Mouse (Mus musculus): ENCODE data around the gene 1700001C19Rik. TPM values are rescaled to one million over a fixed set of nuclear protein-coding genes. Genes with fewer than 3 reads are reported as not detected.
A peak's percentile ranks its signal among the peaks of the same experiment; 100 is the strongest.

Gene 1700001C19Rik
- polyA plus RNA-seq, 1 experiment = not detected

DNA sequence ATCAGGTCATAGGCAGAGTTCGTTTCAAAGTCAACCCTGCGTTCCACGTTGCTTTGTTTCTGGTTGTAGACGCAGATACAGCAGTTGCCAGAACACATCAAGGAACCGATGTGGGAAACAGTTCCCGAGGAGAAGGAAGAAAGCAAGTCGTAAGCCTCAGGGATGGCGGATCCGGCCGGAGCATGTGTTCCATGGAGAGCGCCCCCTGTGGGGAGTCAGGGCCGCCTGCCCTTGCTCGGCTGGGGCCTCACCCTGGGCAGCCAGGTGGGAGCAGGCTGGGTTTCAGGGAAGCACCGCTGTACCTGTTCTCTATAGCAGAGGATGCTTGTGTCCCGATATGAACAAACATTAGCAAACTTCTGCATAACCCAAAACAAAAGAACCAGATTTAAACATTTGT is 59.0 kb downstream of the 1700001C19Rik start:
- peaks cover 64% of the 10 kb centered on the region for H3K36me3 ChIP-seq (ENCODE audit: control insufficient read depth, insufficient read depth)

GRCm38 (mm10) chr17:47376779-47377280 is 60.3 kb downstream of the 1700001C19Rik start:
- Histone ChIP-seq H3K79me2 (ENCODE audit: control insufficient read depth, insufficient read depth) (peaks cover 8% of the 10 kb centered on the region), H3K79me3 (ENCODE audit: low read depth) (peaks cover 5% of the 10 kb centered on the region), H3K36me3 (ENCODE audit: control insufficient read depth, insufficient read depth) (peaks cover 77% of the 10 kb centered on the region), H3K4me3 (ENCODE audit: insufficient read depth, poor library complexity, severe bottlenecking) (no peak overlapping the region), H3ac (ENCODE audit: control insufficient read depth, insufficient read length, low read depth) (no peak overlapping the region), H3K27me3 (ENCODE audit: control insufficient read depth, insufficient read depth, insufficient read length) (no peaks in the 10 kb centered on the region)
- no peak for TF ChIP-seq MAX (IDR thresholded peaks at IDR 0.05)
- TF ChIP-seq FOSL1 (IDR thresholded peaks at IDR 0.05; ENCODE audit: insufficient read depth, low read length, poor library complexity, severe bottlenecking) = no peak
- TF ChIP-seq USF1 (IDR thresholded peaks at IDR 0.05; ENCODE audit: low read depth) = no peak
- TF ChIP-seq MYOD1 (IDR thresholded peaks at IDR 0.05; ENCODE audit: control insufficient read depth, insufficient read length, low read depth) = no peak
- no peak for TF ChIP-seq MYOG (IDR thresholded peaks at IDR 0.05; ENCODE audit: control insufficient read depth, extremely low read depth, insufficient read length)
- TF ChIP-seq CTCF (IDR thresholded peaks at IDR 0.05; ENCODE audit: control insufficient read depth, insufficient read depth, insufficient read length) = no peak
- no peak for TF ChIP-seq CEBPB (IDR thresholded peaks at IDR 0.05; ENCODE audit: low read depth)

More for the DNA sequence above, 59.0 kb downstream of the 1700001C19Rik start:
- no peak overlapping the region for H3K4me3 ChIP-seq (ENCODE audit: insufficient read depth, poor library complexity, severe bottlenecking)
- TF ChIP-seq MYOD1 (IDR thresholded peaks at IDR 0.05; ENCODE audit: control insufficient read depth, insufficient read length, low read depth) (no peak), CTCF (IDR thresholded peaks at IDR 0.05; ENCODE audit: control insufficient read depth, insufficient read depth, insufficient read length) (no peak), FOSL1 (IDR thresholded peaks at IDR 0.05; ENCODE audit: insufficient read depth, low read length, poor library complexity, severe bottlenecking) (no peak), MYOG (IDR thresholded peaks at IDR 0.05; ENCODE audit: control insufficient read depth, extremely low read depth, insufficient read length) (no peak), MAX (IDR thresholded peaks at IDR 0.05) (no peak), USF1 (IDR thresholded peaks at IDR 0.05; ENCODE audit: low read depth) (no peak), CEBPB (IDR thresholded peaks at IDR 0.05; ENCODE audit: low read depth) (no peak)
- H3K79me2 ChIP-seq (ENCODE audit: control insufficient read depth, insufficient read depth) = no peaks in the 10 kb centered on the region
- H3K79me3 ChIP-seq (ENCODE audit: low read depth) = no peaks in the 10 kb centered on the region
- no peaks in the 10 kb centered on the region for H3K27me3 ChIP-seq (ENCODE audit: control insufficient read depth, insufficient read depth, insufficient read length)
- H3ac ChIP-seq (ENCODE audit: control insufficient read depth, insufficient read length, low read depth) = no peak overlapping the region

- Histone ChIP-seq H3ac (ENCODE audit: control insufficient read depth, insufficient read length, low read depth) (no peak overlapping the region), H3K36me3 (ENCODE audit: control insufficient read depth, insufficient read depth) (peaks cover 67% of the 10 kb centered on the region), H3K27me3 (ENCODE audit: control insufficient read depth, insufficient read depth, insufficient read length) (no peaks in the 10 kb centered on the region), H3K79me3 (ENCODE audit: low read depth) (peaks cover 22% of the 10 kb centered on the region), H3K79me2 (ENCODE audit: control insufficient read depth, insufficient read depth) (peaks cover 36% of the 10 kb centered on the region), H3K4me3 (ENCODE audit: insufficient read depth, poor library complexity, severe bottlenecking) (no peak overlapping the region)
- no peak for TF ChIP-seq MYOG (IDR thresholded peaks at IDR 0.05; ENCODE audit: control insufficient read depth, extremely low read depth, insufficient read length)
- TF ChIP-seq MAX (IDR thresholded peaks at IDR 0.05) = no peak
- TF ChIP-seq FOSL1 (IDR thresholded peaks at IDR 0.05; ENCODE audit: insufficient read depth, low read length, poor library complexity, severe bottlenecking) = no peak
- no peak for TF ChIP-seq CEBPB (IDR thresholded peaks at IDR 0.05; ENCODE audit: low read depth)
- no peak for TF ChIP-seq CTCF (IDR thresholded peaks at IDR 0.05; ENCODE audit: control insufficient read depth, insufficient read depth, insufficient read length)
- TF ChIP-seq USF1 (IDR thresholded peaks at IDR 0.05; ENCODE audit: low read depth) = no peak
Measured at GRCm38 (mm10) chr17:47373991-47374390, 63.2 kb downstream of the 1700001C19Rik start.

DNA sequence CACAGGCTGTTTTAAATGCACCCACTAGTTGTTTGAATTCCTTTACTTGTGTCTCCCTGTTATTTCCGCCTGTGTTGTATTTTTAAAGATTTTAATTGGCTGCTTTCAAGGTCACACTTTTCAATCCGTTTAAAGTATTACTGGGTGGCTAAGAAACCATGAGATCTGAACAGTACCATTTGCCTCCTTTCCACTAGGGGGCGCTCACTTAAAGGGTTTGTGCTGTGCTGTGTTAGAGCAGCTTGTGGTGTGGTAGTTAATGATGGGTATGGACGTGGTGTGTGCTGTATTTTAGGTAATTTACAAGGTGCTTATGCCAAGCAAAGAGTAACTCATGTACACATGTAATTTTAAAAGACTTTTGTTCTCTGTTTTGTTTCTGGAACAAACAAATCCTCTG is 65.7 kb downstream of the 1700001C19Rik start:
- H3K79me3 ChIP-seq (ENCODE audit: low read depth) = peaks cover 22% of the 10 kb centered on the region
- no peak overlapping the region for H3ac ChIP-seq (ENCODE audit: control insufficient read depth, insufficient read length, low read depth)

DNA sequence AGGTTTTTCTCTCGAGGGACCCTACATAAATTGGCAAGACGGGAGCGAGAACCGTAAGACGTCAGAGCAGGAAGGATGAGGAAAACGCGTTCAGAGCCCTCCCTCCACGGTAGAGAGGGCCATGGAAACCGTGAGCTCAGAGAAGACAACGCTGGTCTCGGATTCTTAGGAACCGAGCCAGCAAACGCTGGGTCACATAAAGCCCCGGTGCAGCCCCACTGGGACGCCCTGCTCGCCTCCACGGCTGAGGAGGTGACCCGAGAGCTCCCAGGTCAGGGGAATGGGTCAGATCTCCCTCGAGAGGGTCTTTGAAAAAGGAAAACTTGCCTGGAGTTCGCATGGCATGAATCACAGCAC is 68.1 kb downstream of the 1700001C19Rik start:
- Histone ChIP-seq H3K79me2 (ENCODE audit: control insufficient read depth, insufficient read depth) (peaks cover 40% of the 10 kb centered on the region), H3K79me3 (ENCODE audit: low read depth) (peaks cover 22% of the 10 kb centered on the region), H3ac (ENCODE audit: control insufficient read depth, insufficient read length, low read depth) (peak overlapping the region; percentile 81), H3K4me3 (ENCODE audit: insufficient read depth, poor library complexity, severe bottlenecking) (peak overlapping the region; percentile 87), H3K27me3 (ENCODE audit: control insufficient read depth, insufficient read depth, insufficient read length) (no peaks in the 10 kb centered on the region), H3K36me3 (ENCODE audit: control insufficient read depth, insufficient read depth) (peaks cover 25% of the 10 kb centered on the region)
- no peak for TF ChIP-seq FOSL1 (IDR thresholded peaks at IDR 0.05; ENCODE audit: insufficient read depth, low read length, poor library complexity, severe bottlenecking)

More for the DNA sequence above, 65.7 kb downstream of the 1700001C19Rik start:
- H3K4me3 ChIP-seq (ENCODE audit: insufficient read depth, poor library complexity, severe bottlenecking) = no peak overlapping the region
- H3K27me3 ChIP-seq (ENCODE audit: control insufficient read depth, insufficient read depth, insufficient read length) = no peaks in the 10 kb centered on the region
- H3K79me2 ChIP-seq (ENCODE audit: control insufficient read depth, insufficient read depth) = peaks cover 40% of the 10 kb centered on the region
- H3K36me3 ChIP-seq (ENCODE audit: control insufficient read depth, insufficient read depth) = peaks cover 49% of the 10 kb centered on the region
- peak; percentile 42 for TF ChIP-seq CTCF (IDR thresholded peaks at IDR 0.05; ENCODE audit: control insufficient read depth, insufficient read depth, insufficient read length)
- no peak for TF ChIP-seq FOSL1 (IDR thresholded peaks at IDR 0.05; ENCODE audit: insufficient read depth, low read length, poor library complexity, severe bottlenecking)

- peaks cover 22% of the 10 kb centered on the region for H3K79me3 ChIP-seq (ENCODE audit: low read depth)
- peak within 1 kb of the TSS; percentile 87 for H3K4me3 ChIP-seq (ENCODE audit: insufficient read depth, poor library complexity, severe bottlenecking)
- TF ChIP-seq MAX (IDR thresholded peaks at IDR 0.05) (peak; percentile 70), MYOG (IDR thresholded peaks at IDR 0.05; ENCODE audit: control insufficient read depth, extremely low read depth, insufficient read length) (no peak), MYOD1 (IDR thresholded peaks at IDR 0.05; ENCODE audit: control insufficient read depth, insufficient read length, low read depth) (no peak), CEBPB (IDR thresholded peaks at IDR 0.05; ENCODE audit: low read depth) (no peak), CTCF (IDR thresholded peaks at IDR 0.05; ENCODE audit: control insufficient read depth, insufficient read depth, insufficient read length) (no peak)
- peaks cover 20% of the 10 kb centered on the region for H3K36me3 ChIP-seq (ENCODE audit: control insufficient read depth, insufficient read depth)
- H3K79me2 ChIP-seq (ENCODE audit: control insufficient read depth, insufficient read depth) = peaks cover 40% of the 10 kb centered on the region
- no peaks in the 10 kb centered on the region for H3K27me3 ChIP-seq (ENCODE audit: control insufficient read depth, insufficient read depth, insufficient read length)
- H3ac ChIP-seq (ENCODE audit: control insufficient read depth, insufficient read length, low read depth) = peak within 1 kb of the TSS; percentile 81
Measured at GRCm38 (mm10) chr17:47368401-47369086, 68.6 kb downstream of the 1700001C19Rik start, which contains the start of gene Mrps10. TSS of gene Mrps10 (plus strand) at chr17:47368887.

Other genes starting within 250 kb of the 1700001C19Rik start
- gene Mrps10, start 68.5 kb downstream of the 1700001C19Rik start, polyA plus RNA-seq (2012; fragmentation: generic; extraction: Trizol) = 88.2 TPM
- 0.11 TPM for gene Guca1b, start 52.0 kb downstream of the 1700001C19Rik start, polyA plus RNA-seq (2012; fragmentation: generic; extraction: Trizol)
- gene Guca1a, start 36.8 kb downstream of the 1700001C19Rik start, polyA plus RNA-seq (2012; fragmentation: generic; extraction: Trizol) = 0.48 TPM
- 0.13 TPM for gene AI661453, start 761 bp downstream of the 1700001C19Rik start, polyA plus RNA-seq (2012; fragmentation: generic; extraction: Trizol)
- 12.2 TPM for gene Taf8, start 64.9 kb upstream of the 1700001C19Rik start, polyA plus RNA-seq (2012; fragmentation: generic; extraction: Trizol)
- gene Ccnd3, start 67.7 kb upstream of the 1700001C19Rik start, polyA plus RNA-seq (2012; fragmentation: generic; extraction: Trizol) = 217 TPM
- gene Bysl, start 174.1 kb upstream of the 1700001C19Rik start, polyA plus RNA-seq (2012; fragmentation: generic; extraction: Trizol) = 42.6 TPM
- gene Med20, start 174.2 kb upstream of the 1700001C19Rik start, polyA plus RNA-seq (2012; fragmentation: generic; extraction: Trizol) = 25.8 TPM
- 1.3 TPM for gene Gm20517, start 174.2 kb upstream of the 1700001C19Rik start, polyA plus RNA-seq (2012; fragmentation: generic; extraction: Trizol)
- 3.2 TPM for gene Usp49, start 193.3 kb upstream of the 1700001C19Rik start, polyA plus RNA-seq (2012; fragmentation: generic; extraction: Trizol)